Mouse (Mus musculus) left cerebral cortex, adult 9 months (tissue): ENCODE results near the gene Sac3d1.
"Not testable (repeated sequence)": the region's sequence is repeated elsewhere in the genome, so short reads cannot be mapped to it uniquely, and the experiment has no call there.

Experiments used
- DNase-seq, 2 experiments: peaks; one replicate each; pipeline ENCODE4 v3.0.0; 2022; ENCODE audit warnings: low spot score in 2 of 2

Sac3d1 gene

GRCm38 (mm10) chr19:6117986-6118676 is at the start of gene Sac3d1:
Gene Sac3d1 (minus strand): TSS chr19:6118650.
- DNase-seq: peak; percentile 70 to 92

GRCm38 (mm10) chr19:6166750-6167149 is 48.3 kb upstream of the Sac3d1 start:
- no peak for DNase-seq

- DNase-seq: no peak
Observed at GRCm38 (mm10) chr19:6163872-6164547, 45.6 kb upstream of the Sac3d1 start.

- no peak for DNase-seq
Observed at GRCm38 (mm10) chr19:6157220-6157619, 38.8 kb upstream of the Sac3d1 start.

- no peak for DNase-seq
Observed at GRCm38 (mm10) chr19:6156372-6156771, 37.9 kb upstream of the Sac3d1 start.

- no peak for DNase-seq
Observed at GRCm38 (mm10) chr19:6155174-6155573, 36.7 kb upstream of the Sac3d1 start.

- DNase-seq: no peak
Observed at GRCm38 (mm10) chr19:6144842-6145241, 26.4 kb upstream of the Sac3d1 start.

- DNase-seq: peak in 1 of 2 experiments; percentile 90
Observed at GRCm38 (mm10) chr19:6141394-6141749, 22.9 kb upstream of the Sac3d1 start, which contains the start of gene Arl2. Gene Arl2 (minus strand): TSS chr19:6141548.

GRCm38 (mm10) chr19:6140678-6141393 is 22.4 kb upstream of the Sac3d1 start, which contains the start of gene Batf2:
Gene Batf2 (plus strand): TSS chr19:6140983.
- peak; percentile 80 to 94 for DNase-seq

GRCm38 (mm10) chr19:6140374-6140677 is 21.9 kb upstream of the Sac3d1 start:
- no peak for DNase-seq

- DNase-seq: no peak
Observed at GRCm38 (mm10) chr19:6139701-6140100, 21.3 kb upstream of the Sac3d1 start.

- DNase-seq: no peak
Observed at GRCm38 (mm10) chr19:6136397-6136796, 17.9 kb upstream of the Sac3d1 start.

GRCm38 (mm10) chr19:6133197-6133596 is 14.7 kb upstream of the Sac3d1 start:
- DNase-seq: not testable (repeated sequence)

GRCm38 (mm10) chr19:6132171-6132827 is 13.8 kb upstream of the Sac3d1 start:
- no peak for DNase-seq

GRCm38 (mm10) chr19:6130414-6131128 is 12.1 kb upstream of the Sac3d1 start:
- DNase-seq: not testable (repeated sequence)

GRCm38 (mm10) chr19:6127760-6128341 is 9.4 kb upstream of the Sac3d1 start, which contains the start of gene Snx15:
Gene Snx15 (minus strand): TSS chr19:6128304.
- peak; percentile 94 to 97 for DNase-seq

- no peak for DNase-seq
Observed at GRCm38 (mm10) chr19:6126789-6127580, 8.5 kb upstream of the Sac3d1 start.

- DNase-seq: peak in 1 of 2 experiments; percentile 53
Observed at GRCm38 (mm10) chr19:6126289-6126688, 7.8 kb upstream of the Sac3d1 start.

GRCm38 (mm10) chr19:6124898-6125297 is 6.4 kb upstream of the Sac3d1 start:
- no peak for DNase-seq

- DNase-seq: no peak
Observed at GRCm38 (mm10) chr19:6123330-6123729, 4.9 kb upstream of the Sac3d1 start.
